Mouse (Mus musculus) CD8-positive naive resting alpha-beta T cell, adult 2 months (primary cell): ENCODE measurements around the gene Park7.
"Not testable (repeated sequence)": the region's sequence is repeated elsewhere in the genome, so short reads cannot be mapped to it uniquely, and the experiment has no call there.

ENCODE experiments used
- DNase-seq, 2 experiments: peaks; one replicate each; pipeline ENCODE4 v3.0.0; 2022; ENCODE audit warnings: low read depth in 2 of 2, low spot score in 2 of 2

Park7 gene

DNA sequence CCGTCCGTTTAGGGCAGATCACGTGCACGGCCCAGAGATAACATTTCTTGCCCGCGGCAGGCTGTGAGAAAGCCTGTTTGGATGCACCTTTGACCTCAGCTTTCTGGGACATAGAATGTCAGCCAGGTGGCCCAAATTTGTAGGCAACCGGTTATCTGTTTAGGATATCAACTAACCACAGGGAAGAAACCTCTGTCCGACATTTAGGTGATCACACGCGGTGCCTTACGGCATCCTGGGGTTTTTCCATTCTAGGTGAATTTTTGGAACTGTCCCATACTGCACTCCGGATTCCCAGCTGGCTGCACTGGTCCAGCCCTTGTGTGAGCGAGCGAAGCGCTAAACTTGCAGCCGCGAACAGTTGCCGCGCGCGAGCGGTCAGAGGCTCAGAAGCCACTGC, 34.6 kb downstream of the Park7 start:
- DNase-seq: no peak

DNA sequence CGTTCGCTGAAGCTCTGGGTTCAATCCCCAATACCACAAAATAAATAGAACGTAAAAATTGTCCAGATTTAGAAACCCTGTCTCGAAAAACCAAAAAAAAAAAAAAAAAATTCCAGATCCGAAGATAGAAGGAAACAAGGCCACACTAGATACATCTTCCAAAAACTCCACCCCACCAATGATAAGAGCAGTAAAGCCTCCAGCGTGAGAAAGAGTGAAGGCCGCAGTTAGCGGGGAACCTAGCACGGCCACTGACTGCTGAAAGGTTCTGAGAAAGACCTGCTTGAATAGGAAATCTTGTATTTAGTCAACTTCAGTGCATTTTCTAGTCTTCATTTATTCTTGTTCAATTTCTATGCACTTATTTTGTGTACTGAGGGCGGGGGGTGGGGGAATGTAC, 38.8 kb downstream of the Park7 start:
- DNase-seq: no peak

DNA sequence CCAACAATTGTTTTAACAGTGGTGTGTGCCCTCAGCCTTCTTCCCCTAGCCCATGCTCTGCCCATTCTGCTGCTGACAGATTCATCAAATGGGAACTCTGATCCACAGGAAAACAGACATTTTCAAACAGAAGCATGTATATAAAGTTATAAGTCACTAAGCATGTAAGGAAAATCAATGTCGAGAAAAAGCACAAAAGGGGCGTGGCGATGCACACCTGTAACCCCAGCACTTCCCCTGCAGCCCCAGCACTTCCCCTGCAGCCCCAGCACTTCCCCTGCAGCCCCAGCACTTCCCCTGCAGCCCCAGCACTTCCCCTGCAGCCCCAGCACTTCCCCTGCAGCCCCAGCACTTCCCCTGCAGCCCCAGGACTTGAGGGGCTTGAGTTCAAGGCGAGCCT, 39.8 kb downstream of the Park7 start:
- not testable (repeated sequence) for DNase-seq

DNA sequence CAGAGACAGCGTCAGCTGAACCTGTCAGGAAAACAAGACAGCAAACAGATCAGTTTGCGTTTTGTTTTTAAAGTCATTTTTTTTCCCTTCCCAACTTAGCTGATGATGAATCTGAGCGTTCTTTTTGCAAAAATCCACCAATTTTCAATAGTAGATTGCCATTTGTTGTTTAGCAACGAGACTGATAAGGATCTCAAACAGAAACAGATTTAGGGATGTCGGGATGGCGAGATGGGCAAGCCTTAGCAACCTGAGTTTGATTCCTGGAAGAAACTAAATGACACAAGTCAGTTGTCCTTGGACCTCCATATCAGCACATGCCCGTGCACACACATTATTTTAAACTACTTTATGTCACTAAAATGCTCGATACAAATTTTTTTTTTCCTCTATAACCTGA, 41.6 kb downstream of the Park7 start:
- no peak for DNase-seq

DNA sequence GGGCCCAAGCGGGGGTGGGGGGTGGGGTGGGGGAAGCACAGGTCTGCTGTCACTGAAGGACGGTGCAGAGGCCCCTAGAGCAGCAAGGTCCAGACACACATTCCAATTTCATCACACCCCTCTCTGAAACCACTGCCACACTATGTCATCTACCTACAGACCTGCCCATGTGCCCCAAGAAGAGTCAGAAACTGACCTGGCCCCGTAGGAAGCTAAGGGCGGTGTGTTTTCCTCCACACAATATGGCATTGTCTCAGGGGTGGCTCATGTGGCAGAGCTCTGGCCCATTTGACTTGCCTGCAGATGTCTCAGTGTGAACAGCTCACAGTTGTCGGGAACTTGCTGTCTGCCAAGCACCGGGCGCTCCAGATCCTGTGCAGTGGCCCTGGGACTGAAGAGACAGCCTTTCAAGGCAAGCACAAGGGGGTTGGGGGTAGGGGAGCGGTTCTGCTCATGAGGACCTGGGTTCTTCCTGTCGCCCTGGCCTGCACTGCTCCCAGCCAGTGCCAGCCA, 42.0 kb downstream of the Park7 start:
- DNase-seq: no peak

DNA sequence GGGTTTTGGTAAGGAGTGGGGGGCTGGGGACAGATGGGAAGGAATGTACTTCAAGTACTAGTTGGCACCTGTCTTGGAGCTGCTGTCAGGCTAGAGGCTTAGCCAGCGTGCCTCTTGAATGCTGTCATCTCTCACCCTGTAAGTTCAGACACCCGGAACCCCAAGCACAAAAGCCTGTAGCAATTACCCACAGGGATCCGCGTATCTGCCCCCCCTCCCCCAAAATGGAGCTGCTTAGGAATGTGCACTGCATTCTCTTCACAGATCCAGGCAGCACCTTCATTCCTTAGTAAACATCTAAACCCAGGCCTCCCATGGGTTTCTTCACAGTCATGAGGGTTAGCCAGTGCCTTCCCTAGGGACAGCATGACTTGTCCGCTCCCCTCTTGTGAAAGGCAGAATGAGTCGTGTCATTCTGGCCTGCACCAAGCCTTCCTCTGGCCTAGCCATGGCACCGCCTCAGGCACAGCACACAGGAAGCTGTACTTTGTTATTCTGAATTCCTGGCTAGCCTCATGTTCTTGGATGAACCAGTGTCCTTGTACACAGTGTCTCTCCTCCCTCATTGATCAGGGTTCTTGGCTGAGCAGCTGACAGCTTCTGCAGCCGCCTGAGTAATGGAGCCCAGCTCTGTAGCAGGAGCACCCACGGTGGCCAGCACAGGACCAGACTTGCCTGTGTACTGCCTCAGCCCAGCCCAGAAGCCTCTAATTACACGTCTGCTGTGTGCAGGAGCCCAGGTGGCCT, 42.7 kb downstream of the Park7 start:
- DNase-seq: no peak

DNA sequence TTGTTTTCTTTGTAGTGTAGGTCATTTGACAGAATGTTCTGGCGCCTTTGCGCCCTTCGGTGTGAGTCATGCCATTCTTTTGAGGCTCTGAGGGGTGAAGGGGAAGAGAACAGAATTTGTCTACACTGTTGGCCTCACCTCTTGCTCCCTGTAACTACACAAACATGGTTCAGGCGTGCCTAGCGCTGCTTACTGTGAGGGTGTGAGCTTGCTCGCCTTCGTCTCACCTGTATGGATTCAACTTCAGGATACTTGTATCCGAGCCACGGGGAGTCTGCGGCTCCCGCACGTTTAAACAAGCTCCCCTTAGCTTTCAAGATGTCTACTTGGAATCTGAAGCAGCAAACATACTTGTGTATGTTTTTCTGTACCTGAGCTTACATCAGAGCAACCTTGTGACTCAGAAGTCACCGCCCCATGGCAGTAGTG, 43.3 kb downstream of the Park7 start:
- DNase-seq: no peak

DNA sequence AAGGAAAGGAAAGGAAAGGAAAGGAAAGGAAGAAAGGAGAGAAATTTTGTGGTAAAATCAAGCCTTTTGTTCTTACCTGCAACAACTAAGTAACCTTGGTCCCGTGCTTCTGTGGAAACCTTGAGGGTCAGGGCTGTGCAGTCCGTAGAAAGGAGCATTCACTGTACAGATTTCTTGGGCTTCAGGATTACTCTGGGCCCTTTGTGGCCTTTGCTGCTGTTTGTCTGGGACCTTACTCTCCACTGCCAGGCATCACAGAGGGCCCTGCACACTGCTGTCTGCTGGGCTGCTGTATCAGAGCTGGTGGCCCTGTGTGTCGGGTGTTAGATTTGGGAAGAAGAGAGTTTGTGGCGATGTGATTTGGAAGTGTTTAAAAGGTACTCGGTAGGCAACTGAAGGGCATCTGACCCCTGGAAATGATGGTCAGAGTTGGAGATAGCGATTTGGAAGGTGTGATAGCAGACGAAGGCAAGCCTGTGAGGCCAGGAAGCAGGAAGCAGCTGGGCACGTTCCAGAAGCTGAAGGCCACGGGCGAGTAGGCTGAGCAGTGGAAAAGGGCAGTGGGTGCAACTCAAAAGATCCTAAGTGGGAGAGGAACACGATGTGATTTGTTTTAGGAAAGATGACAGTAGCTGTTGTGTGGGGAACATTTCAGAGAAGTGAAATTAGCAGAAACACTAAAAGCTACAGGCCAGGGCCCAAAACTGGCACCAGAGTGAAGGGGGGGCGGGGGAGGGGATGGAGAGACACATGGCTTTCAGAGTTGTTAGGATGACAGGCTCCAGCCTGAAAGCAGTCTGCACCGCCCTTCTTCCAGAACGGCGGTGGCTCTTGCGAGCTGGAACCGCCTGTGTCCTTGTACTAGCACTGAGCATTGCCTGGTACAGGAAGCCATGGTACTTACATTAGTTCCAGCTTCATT, 44.7 kb downstream of the Park7 start:
- no peak for DNase-seq

DNA sequence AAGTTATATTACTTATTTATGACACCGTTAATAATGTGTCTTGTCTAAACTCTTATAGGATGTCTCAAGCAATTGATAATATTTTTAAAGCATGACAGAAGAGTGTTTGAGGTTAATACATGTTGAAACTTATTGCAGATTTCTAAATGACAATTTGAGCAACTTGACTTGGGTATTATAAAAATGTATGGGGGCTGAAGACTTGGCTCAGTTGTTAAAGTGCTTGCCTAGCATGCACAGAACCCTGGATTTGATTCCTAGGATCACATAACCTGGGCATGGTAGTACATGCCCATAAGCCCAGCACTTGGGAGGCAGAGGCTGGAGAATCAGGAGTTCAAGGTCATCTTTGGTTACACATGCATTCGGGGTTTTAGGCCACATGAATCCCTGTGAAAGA, 45.4 kb downstream of the Park7 start:
- no peak for DNase-seq

DNA sequence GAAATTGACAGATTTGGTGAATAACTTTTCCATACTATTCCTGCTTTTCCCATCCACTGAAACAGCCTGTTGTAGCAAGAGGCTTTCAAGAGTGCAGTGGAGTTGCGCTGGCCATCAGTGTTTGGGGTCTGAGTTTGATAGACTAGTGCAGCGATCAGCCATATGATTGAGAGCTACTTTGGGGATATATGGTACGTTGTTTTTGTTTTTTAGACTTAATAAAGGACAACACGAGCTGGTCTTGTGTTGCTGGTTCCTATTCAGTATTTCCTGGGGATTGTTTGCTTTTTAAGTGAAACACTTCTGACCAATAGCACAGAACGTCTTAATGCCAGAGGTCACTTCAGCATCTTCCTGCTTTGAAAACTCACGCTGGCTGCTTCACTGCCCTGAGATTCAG, 46.1 kb downstream of the Park7 start:
- DNase-seq: no peak

DNA sequence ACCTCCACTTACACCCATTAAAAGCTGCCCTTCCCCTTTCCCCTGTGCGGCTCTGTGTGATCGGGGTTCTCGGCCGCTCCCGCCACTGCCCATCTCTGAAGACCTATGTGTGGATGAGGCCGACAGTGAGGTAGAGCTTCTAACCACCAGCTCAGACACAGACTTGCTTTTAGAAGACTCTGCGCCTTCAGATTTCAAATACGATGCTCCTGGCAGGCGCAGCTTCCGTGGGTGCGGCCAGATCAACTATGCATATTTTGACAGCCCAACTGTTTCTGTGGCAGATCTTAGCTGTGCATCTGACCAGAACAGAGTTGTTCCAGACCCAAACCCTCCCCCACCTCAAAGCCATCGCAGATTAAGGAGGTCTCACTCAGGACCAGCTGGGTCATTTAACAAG, 47.7 kb downstream of the Park7 start:
- DNase-seq: no peak

DNA sequence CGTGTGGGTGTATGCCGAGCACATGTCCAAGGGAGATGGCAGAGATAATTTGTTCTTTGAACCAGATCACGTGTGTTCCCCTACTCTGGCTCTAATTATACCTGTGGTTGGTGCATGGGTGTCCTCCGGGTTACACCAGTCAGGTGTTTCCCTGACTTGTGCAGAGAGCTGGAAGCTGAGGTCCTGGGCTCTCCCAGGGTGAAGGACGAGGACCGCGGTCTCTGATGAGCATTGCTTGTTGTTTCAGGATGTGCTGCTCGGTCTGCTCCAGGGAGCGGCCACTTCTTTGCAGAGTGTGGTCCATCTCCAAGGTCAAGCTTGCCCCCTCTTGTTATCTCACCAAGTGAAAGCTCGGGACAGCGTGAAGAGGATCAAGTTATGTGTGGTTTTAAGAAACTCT, 48.2 kb downstream of the Park7 start:
- DNase-seq: no peak

DNA sequence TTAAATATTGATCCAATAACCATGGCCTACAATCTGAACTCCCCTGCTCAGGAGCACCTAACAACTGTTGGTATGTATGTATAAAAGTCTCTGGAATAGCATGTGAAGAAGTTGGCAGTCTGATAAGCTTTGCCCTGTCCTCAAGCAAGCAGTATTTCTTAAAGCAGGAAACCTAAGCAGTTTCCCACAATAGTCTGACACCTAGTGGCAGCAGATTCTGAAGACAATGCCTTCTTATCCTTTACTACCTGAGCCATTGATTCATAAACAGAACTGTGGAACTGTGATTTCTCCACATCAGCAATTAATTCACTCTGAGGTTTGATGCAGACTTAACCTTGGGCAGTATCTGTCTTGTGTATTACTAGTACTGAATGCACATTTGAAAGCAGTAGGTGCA, 48.9 kb downstream of the Park7 start:
- peak in 1 of 2 experiments; percentile 19 for DNase-seq

DNA sequence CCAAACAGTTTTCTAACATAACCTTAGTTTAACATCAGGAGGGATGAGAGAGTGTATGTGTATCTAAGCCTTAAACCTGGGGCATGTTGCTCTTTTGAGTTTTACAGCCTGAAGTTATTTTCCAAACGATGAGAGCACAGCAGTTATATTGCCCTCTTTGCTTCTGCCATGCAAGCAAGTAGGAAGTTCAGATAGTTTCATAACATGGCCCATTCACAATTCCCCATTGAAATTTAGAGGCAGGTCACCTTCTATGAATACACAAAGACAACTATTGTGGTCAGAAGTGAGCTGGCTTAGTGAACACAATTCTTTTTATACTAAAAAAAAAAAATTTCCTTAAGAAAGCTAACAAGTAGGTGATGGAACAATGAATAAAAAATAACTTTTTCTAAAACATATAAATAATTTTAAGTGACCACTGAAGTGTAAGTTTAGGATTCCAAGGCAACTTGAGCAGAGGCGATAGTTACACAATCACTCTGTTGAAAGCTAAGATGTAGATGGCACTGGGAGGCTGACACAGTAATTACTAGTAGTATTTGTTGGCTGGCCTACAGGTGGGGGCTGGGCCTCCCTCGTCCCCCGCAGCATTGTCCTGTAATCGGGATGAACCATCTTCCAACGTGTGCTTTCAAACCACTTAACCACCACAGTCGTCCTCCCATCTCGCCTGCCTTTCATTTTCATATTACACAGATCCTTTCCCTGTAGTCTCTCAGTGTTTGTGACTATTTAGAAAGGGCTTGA, 51.4 kb downstream of the Park7 start:
- DNase-seq: no peak

DNA sequence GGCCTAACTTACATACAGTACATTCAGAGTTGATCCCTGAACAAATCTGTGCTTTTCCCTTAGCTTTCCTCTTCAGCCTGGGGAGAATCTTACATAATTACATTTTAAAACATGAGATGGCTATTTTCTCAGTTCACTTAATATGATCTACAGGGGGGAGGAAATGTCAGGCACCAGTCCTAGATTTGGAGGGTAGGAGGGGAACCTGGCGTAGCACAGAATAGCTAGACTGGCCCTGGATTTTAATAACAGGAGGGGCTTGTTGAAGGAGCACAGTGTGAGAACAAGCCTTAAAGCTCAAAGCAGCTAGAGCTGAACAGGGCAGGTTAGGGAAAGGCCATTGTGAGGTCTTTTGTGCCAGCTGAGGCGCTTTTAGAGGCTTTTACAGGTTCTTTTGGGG, 53.1 kb downstream of the Park7 start:
- no peak for DNase-seq

DNA sequence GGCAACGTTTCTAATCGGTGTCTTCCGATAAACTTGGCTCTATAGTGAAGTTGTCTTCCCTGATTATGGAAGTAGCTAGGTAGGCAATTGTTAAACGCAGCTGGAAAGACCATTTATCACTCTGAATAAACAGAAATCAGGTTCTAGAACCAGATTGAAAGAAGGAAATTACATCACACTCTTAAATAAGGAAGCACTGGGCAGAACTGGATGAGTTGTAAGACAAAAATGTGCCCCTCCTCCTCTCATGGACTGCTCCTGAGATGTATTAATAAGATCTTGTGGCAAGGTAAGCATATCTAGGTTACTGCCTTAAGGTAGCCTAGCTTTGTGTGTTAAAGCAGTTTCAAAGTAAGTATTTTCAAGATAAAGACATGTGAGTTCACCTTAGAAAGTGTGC, 53.7 kb downstream of the Park7 start:
- DNase-seq: no peak

DNA sequence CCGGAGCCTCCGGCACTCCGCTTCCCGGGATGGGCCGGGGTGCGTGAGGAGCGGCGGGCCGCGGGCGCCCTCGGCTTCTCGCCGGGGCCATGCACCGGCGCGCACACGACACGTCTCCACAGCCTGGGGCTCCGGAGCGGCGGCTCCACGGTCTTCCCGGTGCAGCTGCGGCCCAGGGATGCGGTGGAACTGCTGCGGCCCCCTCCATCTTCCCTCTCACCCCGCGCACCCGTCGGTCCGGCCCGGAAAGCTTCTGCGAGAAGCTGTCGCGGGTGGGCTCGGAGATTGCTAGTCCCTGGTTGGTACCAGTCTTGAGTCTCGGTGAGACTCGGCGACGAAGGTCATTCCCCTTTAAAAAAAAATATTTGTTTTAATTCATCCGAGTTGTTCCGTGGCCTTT, 58.9 kb downstream of the Park7 start:
- no peak for DNase-seq

DNA sequence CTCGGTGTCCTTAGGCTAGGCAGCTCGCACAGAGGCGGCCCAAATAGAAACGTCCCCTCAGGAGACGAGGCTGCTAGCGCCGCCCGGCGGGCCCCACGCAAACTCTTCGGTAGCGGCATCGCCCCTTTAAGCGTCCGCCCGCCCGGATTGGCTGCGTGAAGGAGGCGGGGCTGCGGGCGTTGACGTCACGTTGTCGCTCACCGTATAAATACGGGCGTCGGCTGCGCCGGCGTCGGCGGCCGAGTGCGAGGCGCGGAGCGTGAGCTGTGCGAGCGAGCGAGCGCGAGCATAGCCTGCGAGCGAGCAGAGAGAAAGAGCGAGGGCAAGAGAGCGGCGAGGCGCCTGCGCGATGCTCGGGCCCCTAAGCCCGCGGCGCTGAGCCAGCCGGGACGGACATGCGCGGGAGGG, 59.4 kb downstream of the Park7 start:
- peak; percentile 98 for DNase-seq

DNA sequence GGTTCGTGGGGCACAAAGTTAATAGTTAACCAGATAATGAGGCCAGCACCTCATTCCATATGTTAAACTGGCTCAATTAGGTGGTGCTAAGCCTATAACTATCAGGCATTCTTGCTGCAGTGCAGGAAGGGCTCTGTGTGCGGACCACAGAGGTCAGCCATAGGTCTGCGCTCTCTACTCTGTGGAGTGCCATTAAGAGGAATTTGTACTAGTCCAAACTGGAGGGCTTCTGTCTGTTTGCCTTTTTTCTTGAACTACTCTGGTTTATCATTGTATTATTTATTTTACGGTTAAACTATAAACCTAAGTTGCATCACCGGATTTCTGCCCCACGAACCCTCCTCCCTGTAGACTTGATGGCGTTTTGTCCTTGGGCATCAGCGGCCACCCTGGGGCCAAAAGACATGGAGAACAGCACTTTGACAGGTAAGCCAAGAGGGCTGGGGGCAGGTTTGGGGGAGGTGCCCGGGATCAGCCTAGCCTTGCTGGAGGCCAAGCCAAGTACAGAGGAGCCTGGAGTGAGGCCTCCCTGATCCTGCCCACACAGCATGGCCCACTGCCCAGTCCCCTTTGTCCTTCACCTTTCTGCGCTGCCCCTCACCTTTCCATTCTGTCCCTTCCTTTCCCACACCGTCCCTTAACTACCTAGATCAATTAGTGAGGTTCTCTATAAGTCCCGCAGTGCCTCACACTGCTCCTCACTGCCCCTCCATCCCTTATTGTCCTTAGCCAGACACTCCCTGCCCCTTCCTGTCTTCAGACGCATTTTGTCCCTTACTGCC, 60.4 kb downstream of the Park7 start, which contains the start of gene Errfi1:
Errfi1 (plus strand) TSS at position 240 of the 782 bp plus-strand sequence.
- no peak for DNase-seq

DNA sequence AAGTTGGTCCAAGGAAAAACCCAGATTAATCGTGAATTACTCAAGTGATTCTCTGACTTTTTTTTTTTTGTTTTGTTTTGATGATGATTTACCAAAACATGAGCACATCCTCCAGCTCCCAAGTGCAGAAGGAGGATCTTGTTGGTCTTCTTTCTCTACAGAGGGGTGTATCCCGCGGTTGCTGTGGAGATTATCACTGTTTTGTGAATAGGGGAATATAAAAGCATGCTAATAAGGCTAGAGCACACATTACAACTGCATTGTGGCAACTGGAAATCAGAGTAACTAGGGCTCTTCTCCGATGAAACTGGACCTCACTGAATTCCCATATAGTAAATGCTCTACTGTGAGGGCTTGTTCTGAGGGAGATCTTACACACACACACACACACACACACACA, 61.8 kb downstream of the Park7 start:
- no peak for DNase-seq

DNA sequence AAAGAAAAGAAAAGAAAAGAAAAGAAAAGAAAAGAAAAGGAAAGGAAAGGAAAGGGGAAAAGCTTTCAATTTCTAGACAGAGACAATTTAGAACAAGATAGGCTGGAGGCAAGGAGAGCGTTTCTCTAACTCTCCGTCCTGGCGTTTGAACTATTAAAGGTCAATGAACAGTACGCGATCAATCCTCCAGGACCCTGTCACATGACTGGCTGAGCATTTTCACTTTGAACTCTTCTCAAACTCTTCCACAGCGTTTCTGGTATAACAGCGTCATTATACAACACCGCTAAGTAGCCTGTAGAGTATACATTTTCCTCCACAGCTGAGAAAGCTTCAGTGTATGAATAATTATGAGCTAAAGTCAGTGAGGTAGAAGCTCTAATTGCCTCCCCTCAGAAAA, 62.2 kb downstream of the Park7 start:
- DNase-seq: no peak
